Mouse (Mus musculus) MEL (cell line): ENCODE results near the gene Fbxw4.

Source experiments
- CTCF ChIP-seq, 3 experiments: IDR thresholded peaks in 2 of 3; conservative IDR thresholded peaks in 1 of 3; 2 replicates each; pipeline ENCODE4 v1.5.1; 2011 to 2012; ENCODE audit warnings: low read length in 3 of 3, low read depth in 2 of 3, mild to moderate bottlenecking in 2 of 3, improper control_type of control experiment in 1 of 3, inconsistent platforms in 1 of 3, mixed read lengths in 1 of 3, moderate library complexity in 1 of 3; ENCODE audit not compliant: control insufficient read depth in 1 of 3, insufficient read depth in 1 of 3, poor library complexity in 1 of 3, severe bottlenecking in 1 of 3
- POLR2AphosphoS5 ChIP-seq: IDR thresholded peaks from 2 replicates; pipeline ENCODE4 v1.6.1; 2012; ENCODE audit warnings: low read depth, borderline replicate concordance, mild to moderate bottlenecking, inconsistent platforms, low read length, moderate library complexity, mixed read lengths
- ZKSCAN1 ChIP-seq: IDR thresholded peaks from 2 replicates; pipeline ENCODE4 v1.6.1; 2012; ENCODE audit warnings: low read depth, mild to moderate bottlenecking, inconsistent platforms, low read length, improper control_type of control experiment, moderate library complexity

- TF ChIP-seq POLR2AphosphoS5 (no peak), CTCF (IDR thresholded peaks at IDR 0.05 in 2 of 3, conservative IDR thresholded peaks at IDR 0.05 in 1 of 3; ENCODE audit: control insufficient read depth in 1 of 3, insufficient read depth in 1 of 3, low read depth in 2 of 3, low read length in 3 of 3, poor library complexity in 1 of 3, severe bottlenecking in 1 of 3) (no peak), ZKSCAN1 (no peak)
These were observed 41.9 kb downstream of the Fbxw4 start for GRCm38 (mm10) chr19:45618184-45618583.
